Mouse (Mus musculus): ENCODE data around the gene Ascc1.
A peak's percentile ranks its signal among the peaks of the same experiment; 100 is the strongest.
"Not testable (repeated sequence)": the region's sequence is repeated elsewhere in the genome, so short reads cannot be mapped to it uniquely, and the experiment has no call there.

Gene Ascc1

GRCm38 (mm10) chr10:60120630-60121029, 118.0 kb downstream of the Ascc1 start:
- DNase-seq, result no peak

GRCm38 (mm10) chr10:60124078-60124477, 121.5 kb downstream of the Ascc1 start:
- DNase-seq, result no peak

GRCm38 (mm10) chr10:60125529-60126327, 123.1 kb downstream of the Ascc1 start:
- no peak for DNase-seq

GRCm38 (mm10) chr10:60128287-60128686, 125.7 kb downstream of the Ascc1 start:
- no peak for DNase-seq

GRCm38 (mm10) chr10:60130504-60130903, 127.9 kb downstream of the Ascc1 start:
- DNase-seq, result no peak

GRCm38 (mm10) chr10:60133501-60133900, 130.9 kb downstream of the Ascc1 start:
- no peak for DNase-seq

GRCm38 (mm10) chr10:60134201-60134600, 131.6 kb downstream of the Ascc1 start:
- no peak for DNase-seq

- not testable (repeated sequence) for DNase-seq
These were observed 133.4 kb downstream of the Ascc1 start for GRCm38 (mm10) chr10:60136010-60136409.

- DNase-seq, result no peak
These were observed 134.3 kb downstream of the Ascc1 start for GRCm38 (mm10) chr10:60136935-60137334.

- no peak for DNase-seq
These were observed 136.1 kb downstream of the Ascc1 start for GRCm38 (mm10) chr10:60138680-60139079.

- DNase-seq, result no peak
These were observed 138.1 kb downstream of the Ascc1 start for GRCm38 (mm10) chr10:60140751-60141150.

GRCm38 (mm10) chr10:60141656-60142160, 139.1 kb downstream of the Ascc1 start:
- no peak for DNase-seq

- not testable (repeated sequence) for DNase-seq
These were observed 145.0 kb downstream of the Ascc1 start for GRCm38 (mm10) chr10:60147510-60148047.

- peak; percentile 65 for DNase-seq
These were observed 145.5 kb downstream of the Ascc1 start for GRCm38 (mm10) chr10:60148087-60148486.

Data from cerebellum, adult 9-11 months (tissue).